15 mouse cellular contexts compared by ENCODE assay signal in genomic region chr12:110515676-110516075, GRCm38 (mm10).
DNase-seq lines count a peak whose midpoint lies in the region; ATAC-seq lines count a peak whose summit lies in the region.
"Had no signal": no experiment of that assay in that cellular context is flagged by ENCODE, and none has a peak within 500 bp of the region (broad histone marks: within the 10 kb centered on the region; RNA-seq: fewer than 3 reads in every experiment).

No protein-coding gene starts in this region.

- DNase-seq in cerebellum, postnatal 14 days = peak; percentile 38 to 50
- no peak for DNase-seq in cerebellum, adult 8-10 months
- peak; percentile 53 for DNase-seq in layer of hippocampus, adult 9-11 months
- DNase-seq in layer of hippocampus, adult 11-12 months (ENCODE audit: low spot score) = no peak
- peak; percentile 2 for DNase-seq in thymus, postnatal 14 days
- no peak for DNase-seq in thymus, postnatal 10 days (ENCODE audit: low spot score in 2 of 2)
- DNase-seq: B cell, adult 2 months; cerebellum, postnatal 36 days; kidney, adult 11 months; right cerebral cortex, postnatal 14 days; thymus, adult 2 months had no signal

- ATAC-seq in megakaryocyte progenitor cell, adult 5-6 weeks (replicated peaks; ENCODE audit: poor library complexity) = no peak
- ATAC-seq in activated CD4-positive, CD25-positive, alpha-beta regulatory T cell, adult 4 months = no peak
- ATAC-seq: forebrain, embryonic 16.5 days; midbrain, embryonic 15.5 days had no signal

Comparison
In these comparisons a context has a peak if more than half of its experiments do, and no peak if none do; other contexts are left out.
1. DNase-seq: peak in cerebellum, postnatal 14 days (2 of 2), layer of hippocampus, adult 9-11 months (single experiment) and thymus, postnatal 14 days (single experiment); none in cerebellum, adult 8-10 months (single experiment), layer of hippocampus, adult 11-12 months (single experiment) and thymus, postnatal 10 days (0 of 2).